Mouse (Mus musculus): Measurements from ENCODE around the gene Adamts5.

DNA sequence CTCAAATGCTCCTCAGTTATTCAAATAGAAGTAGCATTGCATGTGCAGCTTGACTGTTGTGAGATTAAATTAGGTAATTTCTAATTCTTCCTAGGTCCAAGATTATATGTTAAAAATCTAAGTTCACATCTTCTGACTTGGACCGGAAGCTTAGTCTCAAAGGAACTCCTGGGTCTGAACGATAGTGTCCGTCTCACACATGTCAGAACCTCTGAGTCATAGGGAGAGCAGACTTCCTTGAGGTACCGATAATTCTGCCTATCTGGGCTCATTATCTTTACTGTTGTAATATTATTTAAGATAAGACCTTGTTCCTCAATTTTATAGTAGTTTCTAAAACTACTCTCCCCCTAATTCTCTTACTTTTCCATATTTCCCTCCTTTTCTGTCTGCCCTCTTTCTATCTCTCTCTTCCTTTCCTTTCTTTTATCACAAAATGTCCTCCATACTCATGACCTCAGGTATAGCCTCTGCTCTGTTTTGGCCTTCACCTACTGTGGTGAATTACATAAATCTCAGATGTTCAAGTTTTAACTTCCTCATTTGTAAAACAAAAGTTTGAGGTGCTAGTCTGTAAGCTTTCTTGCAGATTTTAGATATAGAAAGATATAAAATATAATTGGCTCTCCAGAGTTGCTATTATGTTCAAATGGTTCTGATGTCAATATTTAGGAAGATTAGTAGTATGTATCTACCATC lies 36.8 kb downstream of the Adamts5 start:
- TF ChIP-seq EP300 (IDR thresholded peaks at IDR 0.05; ENCODE audit: low read depth), result no peak
- TF ChIP-seq CTCF (IDR thresholded peaks at IDR 0.05; ENCODE audit: low read depth), result no peak

All from liver, postnatal 0 days (tissue).